Mouse (Mus musculus): Measurements from ENCODE around the gene Adarb1. TPM values are rescaled to one million over a fixed set of nuclear protein-coding genes. Genes with fewer than 3 reads are reported as not detected.

Adarb1 gene
- polyA plus RNA-seq, 1 experiment from 2014 or later = 18.2 TPM

DNA sequence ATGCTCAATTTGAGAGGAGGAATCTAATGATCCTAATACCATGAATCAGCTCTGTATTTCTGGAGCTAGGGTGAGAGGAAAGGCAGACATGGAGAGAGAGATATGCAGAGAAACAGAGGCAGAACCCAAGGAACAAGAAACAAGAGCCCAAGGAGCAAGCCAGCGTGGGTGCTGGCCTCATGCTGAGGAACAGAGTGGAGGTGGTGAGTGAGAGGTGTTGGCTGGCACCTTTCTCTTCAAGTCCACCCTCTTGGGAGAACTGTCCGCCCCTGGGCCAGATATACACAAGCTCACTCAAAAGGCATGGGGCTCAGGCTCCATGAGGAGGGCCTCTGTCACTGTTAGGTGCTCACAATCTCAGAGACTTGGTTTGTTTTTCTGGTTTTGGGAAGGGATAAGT, 52.9 kb downstream of the Adarb1 start:
- Histone ChIP-seq H3K4me3 (ENCODE audit: low read depth, low read length) (no peak overlapping the region), H3K27me3 (ENCODE audit: control insufficient read depth, insufficient read depth, low read depth, low read length) (no peaks in the 10 kb centered on the region), H3K27ac (ENCODE audit: low read length) (no peak overlapping the region), H3K9me3 (replicated peaks; ENCODE audit: control insufficient read depth, low read length, poor library complexity, severe bottlenecking) (no peaks in the 10 kb centered on the region), H3K36me3 (ENCODE audit: control insufficient read depth, insufficient read depth, low read length) (no peaks in the 10 kb centered on the region), H3K9ac (ENCODE audit: low read depth, low read length) (no peak overlapping the region), H3K4me1 (ENCODE audit: control insufficient read depth, insufficient read depth, low read length) (no peaks in the 10 kb centered on the region), H3K4me2 (ENCODE audit: low read length) (no peak overlapping the region)
- 91% methylated on average over 2 of the region's 2 CpGs for WGBS
- no peak for ATAC-seq

DNA sequence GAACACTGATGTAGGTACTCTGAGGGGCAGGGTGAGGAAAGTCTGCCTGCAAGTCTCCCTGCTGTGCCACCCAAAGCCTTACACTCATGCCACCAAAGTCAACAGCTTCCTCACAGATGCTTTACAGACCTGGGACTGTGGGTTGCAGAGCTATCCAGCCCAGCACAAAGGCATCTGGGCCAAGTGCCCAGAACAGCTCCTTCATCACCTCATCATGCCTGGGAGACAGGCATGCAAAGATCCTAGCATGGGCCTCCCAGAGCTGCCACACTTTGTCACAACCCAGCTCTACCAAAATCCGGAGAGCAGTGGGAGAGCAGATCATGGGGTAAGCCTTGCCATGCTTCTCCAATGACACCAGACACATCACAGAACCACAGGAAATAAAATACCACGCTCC, 57.6 kb downstream of the Adarb1 start:
- no peaks in the 10 kb centered on the region for H3K36me3 ChIP-seq (ENCODE audit: control insufficient read depth, insufficient read depth, low read length)
- H3K4me2 ChIP-seq (ENCODE audit: low read length) = no peak overlapping the region
- H3K4me3 ChIP-seq (ENCODE audit: low read depth, low read length) = no peak overlapping the region
- H3K9ac ChIP-seq (ENCODE audit: low read depth, low read length) = no peak overlapping the region
- 91% methylated on average over 2 of the region's 2 CpGs for WGBS
- H3K27ac ChIP-seq (ENCODE audit: low read length) = no peak overlapping the region
- ATAC-seq = no peak
- H3K27me3 ChIP-seq (ENCODE audit: control insufficient read depth, insufficient read depth, low read depth, low read length) = no peaks in the 10 kb centered on the region
- no peaks in the 10 kb centered on the region for H3K4me1 ChIP-seq (ENCODE audit: control insufficient read depth, insufficient read depth, low read length)
- no peaks in the 10 kb centered on the region for H3K9me3 ChIP-seq (replicated peaks; ENCODE audit: control insufficient read depth, low read length, poor library complexity, severe bottlenecking)

DNA sequence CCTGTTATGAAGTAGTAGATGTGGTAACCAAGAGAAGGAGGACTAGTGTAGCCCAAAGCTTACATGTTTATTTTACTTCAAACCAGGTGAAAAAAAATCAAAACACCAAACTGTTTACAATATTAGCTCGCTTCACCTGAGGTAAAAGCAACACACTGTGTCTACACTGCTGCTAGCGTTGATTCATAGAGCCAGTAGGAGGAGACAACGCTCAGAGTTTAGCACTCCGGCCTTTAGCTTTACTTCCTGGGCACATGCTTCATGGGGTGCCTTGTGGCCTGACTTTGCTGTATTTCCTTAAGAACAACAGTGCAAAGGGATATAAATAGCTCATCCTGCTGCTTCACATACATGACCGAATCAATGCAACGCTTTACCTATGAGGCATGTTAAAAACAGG, 60.1 kb downstream of the Adarb1 start:
- Histone ChIP-seq H3K27ac (ENCODE audit: low read length) (no peak overlapping the region), H3K4me1 (ENCODE audit: control insufficient read depth, insufficient read depth, low read length) (no peaks in the 10 kb centered on the region), H3K27me3 (ENCODE audit: control insufficient read depth, insufficient read depth, low read depth, low read length) (no peaks in the 10 kb centered on the region), H3K4me2 (ENCODE audit: low read length) (no peak overlapping the region), H3K9me3 (replicated peaks; ENCODE audit: control insufficient read depth, low read length, poor library complexity, severe bottlenecking) (no peaks in the 10 kb centered on the region), H3K36me3 (ENCODE audit: control insufficient read depth, insufficient read depth, low read length) (no peaks in the 10 kb centered on the region), H3K9ac (ENCODE audit: low read depth, low read length) (no peak overlapping the region), H3K4me3 (ENCODE audit: low read depth, low read length) (no peak overlapping the region)
- 91% methylated on average over 6 of the region's 6 CpGs for WGBS
- ATAC-seq = no peak

DNA sequence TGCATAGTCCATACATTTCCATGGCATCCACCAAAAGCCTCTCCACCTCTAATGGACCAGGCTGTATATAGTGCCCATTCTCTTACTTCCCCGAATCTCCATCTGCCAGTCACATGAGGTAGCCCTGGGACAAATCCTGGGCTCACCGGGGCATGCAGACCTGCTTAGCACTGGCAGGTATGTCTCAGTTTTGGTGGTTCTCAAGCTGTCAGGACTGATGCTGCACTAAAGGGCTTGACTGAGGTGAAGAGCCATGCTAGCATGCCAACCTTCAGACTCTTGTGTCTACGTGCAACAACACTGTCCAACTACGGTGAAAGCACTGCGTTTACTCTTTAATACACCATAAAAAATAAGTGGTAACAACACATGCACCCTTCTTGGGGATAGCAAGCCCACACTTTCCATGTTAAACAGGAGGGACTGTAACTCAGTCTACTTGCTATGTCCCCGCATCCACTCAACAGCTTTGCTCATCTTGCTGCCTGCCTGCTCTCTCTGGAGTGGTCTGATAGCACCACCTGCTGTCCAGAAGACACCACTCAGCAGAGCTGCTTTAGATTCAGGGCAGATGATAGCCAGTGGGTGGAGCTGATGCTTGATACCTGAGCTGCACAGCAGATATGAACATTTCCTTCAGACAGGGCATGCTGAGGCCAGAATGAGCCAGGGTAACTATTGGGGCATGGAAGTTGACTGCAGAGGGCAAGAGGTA, 64.9 kb downstream of the Adarb1 start:
- Histone ChIP-seq H3K27me3 (ENCODE audit: control insufficient read depth, insufficient read depth, low read depth, low read length) (no peaks in the 10 kb centered on the region), H3K36me3 (ENCODE audit: control insufficient read depth, insufficient read depth, low read length) (no peaks in the 10 kb centered on the region), H3K9me3 (replicated peaks; ENCODE audit: control insufficient read depth, low read length, poor library complexity, severe bottlenecking) (no peaks in the 10 kb centered on the region), H3K9ac (ENCODE audit: low read depth, low read length) (no peak overlapping the region), H3K4me1 (ENCODE audit: control insufficient read depth, insufficient read depth, low read length) (no peaks in the 10 kb centered on the region), H3K4me3 (ENCODE audit: low read depth, low read length) (no peak overlapping the region), H3K4me2 (ENCODE audit: low read length) (no peak overlapping the region), H3K27ac (ENCODE audit: low read length) (no peak overlapping the region)
- peak; percentile 90 for ATAC-seq
- 83% methylated on average over 6 of the region's 6 CpGs for WGBS

DNA sequence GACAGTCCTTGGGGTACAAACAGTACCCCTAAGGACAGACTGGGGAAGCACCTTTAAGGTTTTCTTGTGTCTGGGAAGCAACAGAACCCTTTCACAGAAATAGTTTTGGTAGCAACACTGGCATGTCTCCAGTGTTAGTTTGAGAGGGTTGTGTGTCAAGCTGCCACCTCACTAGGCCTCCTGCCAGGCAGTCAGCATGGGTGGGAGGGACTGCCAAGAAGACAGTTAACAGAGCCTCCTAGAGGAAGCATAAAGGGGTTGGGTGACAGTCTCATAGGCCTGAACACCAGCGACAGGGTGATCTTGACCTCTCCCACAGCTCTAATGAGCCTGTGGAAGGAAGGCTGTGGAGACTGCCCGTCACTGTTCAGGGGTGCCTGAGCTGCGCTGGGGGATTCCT, 75.2 kb downstream of the Adarb1 start:
- Histone ChIP-seq H3K4me3 (ENCODE audit: low read depth, low read length) (no peak overlapping the region), H3K4me2 (ENCODE audit: low read length) (no peak overlapping the region), H3K27me3 (ENCODE audit: control insufficient read depth, insufficient read depth, low read depth, low read length) (no peaks in the 10 kb centered on the region), H3K27ac (ENCODE audit: low read length) (no peak overlapping the region), H3K4me1 (ENCODE audit: control insufficient read depth, insufficient read depth, low read length) (peaks cover 16% of the 10 kb centered on the region), H3K9ac (ENCODE audit: low read depth, low read length) (no peak overlapping the region), H3K9me3 (replicated peaks; ENCODE audit: control insufficient read depth, low read length, poor library complexity, severe bottlenecking) (no peaks in the 10 kb centered on the region), H3K36me3 (ENCODE audit: control insufficient read depth, insufficient read depth, low read length) (no peaks in the 10 kb centered on the region)
- ATAC-seq = no peak
- 78% methylated on average over 3 of the region's 3 CpGs for WGBS

DNA sequence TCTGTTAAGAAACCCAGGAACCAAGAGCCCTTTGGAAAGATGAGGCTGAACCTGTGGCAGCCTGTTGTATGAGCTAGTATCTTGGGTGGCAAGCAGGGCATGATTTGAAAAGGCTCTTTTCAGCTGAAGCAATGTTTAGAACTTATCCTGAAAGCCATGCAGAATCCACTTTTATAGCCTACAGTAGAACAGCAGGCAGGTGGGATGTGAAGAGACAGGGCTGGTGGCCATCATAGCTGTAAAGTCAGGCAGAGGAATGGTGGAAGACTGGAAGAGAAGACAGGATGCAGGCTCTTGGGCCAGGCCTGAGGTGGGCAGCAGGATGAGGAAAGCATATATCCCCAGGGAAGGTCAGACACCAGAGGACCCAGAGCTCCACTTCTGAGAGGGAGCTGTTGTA, 76.4 kb downstream of the Adarb1 start:
- no peak for ATAC-seq
- Histone ChIP-seq H3K9ac (ENCODE audit: low read depth, low read length) (no peak overlapping the region), H3K27me3 (ENCODE audit: control insufficient read depth, insufficient read depth, low read depth, low read length) (no peaks in the 10 kb centered on the region), H3K36me3 (ENCODE audit: control insufficient read depth, insufficient read depth, low read length) (no peaks in the 10 kb centered on the region), H3K4me3 (ENCODE audit: low read depth, low read length) (no peak overlapping the region), H3K4me2 (ENCODE audit: low read length) (no peak overlapping the region), H3K27ac (ENCODE audit: low read length) (no peak overlapping the region), H3K9me3 (replicated peaks; ENCODE audit: control insufficient read depth, low read length, poor library complexity, severe bottlenecking) (no peaks in the 10 kb centered on the region), H3K4me1 (ENCODE audit: control insufficient read depth, insufficient read depth, low read length) (peaks cover 16% of the 10 kb centered on the region)

DNA sequence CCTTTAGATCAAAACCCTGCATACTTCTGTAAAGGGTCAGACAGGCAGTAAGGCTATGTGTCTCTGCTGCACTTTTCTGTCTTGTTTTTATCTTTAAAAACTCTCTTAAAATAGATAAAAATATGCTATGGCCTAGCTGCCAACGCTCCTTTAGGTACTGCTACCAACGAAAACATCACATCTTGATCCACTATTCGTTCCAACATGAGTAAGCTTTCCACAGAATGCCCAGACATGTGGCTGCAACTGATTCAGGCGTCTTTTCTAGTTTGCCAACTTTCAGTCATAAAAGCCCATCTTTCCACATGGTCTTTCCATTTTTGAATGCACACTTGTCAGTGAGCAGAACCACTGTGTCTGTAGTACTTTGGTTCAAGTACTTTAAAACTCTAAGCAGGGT, 77.0 kb downstream of the Adarb1 start:
- 91% methylated on average over 4 of the region's 4 CpGs for WGBS
- H3K4me3 ChIP-seq (ENCODE audit: low read depth, low read length) = no peak overlapping the region

DNA sequence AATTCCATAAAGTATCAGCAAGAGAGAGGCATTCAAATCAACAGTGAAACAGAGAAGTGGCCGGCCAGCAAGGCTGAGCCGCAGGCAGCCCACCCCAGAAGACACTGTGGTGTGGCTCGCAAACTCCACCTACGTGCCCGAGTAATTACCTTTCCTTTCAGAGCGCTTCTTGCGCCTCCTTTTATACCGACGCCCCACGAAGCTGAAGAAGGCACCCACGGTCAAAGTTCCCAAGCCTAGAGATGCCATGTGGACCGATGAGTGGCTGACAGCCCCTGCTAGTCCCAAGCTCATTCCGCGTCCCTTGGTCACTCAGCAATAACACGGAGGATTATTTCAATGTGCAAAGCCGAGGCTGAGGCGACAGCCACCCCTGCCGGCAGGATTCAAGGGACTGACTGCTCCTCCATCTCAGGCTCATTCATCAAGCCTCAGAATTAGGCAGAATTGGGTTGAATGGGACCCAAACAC, 78.2 kb downstream of the Adarb1 start:
- H3K4me1 ChIP-seq (ENCODE audit: control insufficient read depth, insufficient read depth, low read length) = peaks cover 16% of the 10 kb centered on the region
- peak overlapping the region; percentile 49 for H3K27ac ChIP-seq (ENCODE audit: low read length)
- no peaks in the 10 kb centered on the region for H3K27me3 ChIP-seq (ENCODE audit: control insufficient read depth, insufficient read depth, low read depth, low read length)
- 4% methylated on average over 18 of the region's 18 CpGs for WGBS
- no peaks in the 10 kb centered on the region for H3K9me3 ChIP-seq (replicated peaks; ENCODE audit: control insufficient read depth, low read length, poor library complexity, severe bottlenecking)
- H3K36me3 ChIP-seq (ENCODE audit: control insufficient read depth, insufficient read depth, low read length) = no peaks in the 10 kb centered on the region
- H3K4me3 ChIP-seq (ENCODE audit: low read depth, low read length) = peak overlapping the region; percentile 43
- H3K9ac ChIP-seq (ENCODE audit: low read depth, low read length) = peak overlapping the region; percentile 59
- ATAC-seq = peak; percentile 83
- peak overlapping the region; percentile 75 for H3K4me2 ChIP-seq (ENCODE audit: low read length)

More for the DNA sequence above, 77.0 kb downstream of the Adarb1 start:
- Histone ChIP-seq H3K9ac (ENCODE audit: low read depth, low read length) (no peak overlapping the region), H3K27ac (ENCODE audit: low read length) (no peak overlapping the region), H3K4me1 (ENCODE audit: control insufficient read depth, insufficient read depth, low read length) (peaks cover 16% of the 10 kb centered on the region), H3K27me3 (ENCODE audit: control insufficient read depth, insufficient read depth, low read depth, low read length) (no peaks in the 10 kb centered on the region), H3K36me3 (ENCODE audit: control insufficient read depth, insufficient read depth, low read length) (no peaks in the 10 kb centered on the region), H3K9me3 (replicated peaks; ENCODE audit: control insufficient read depth, low read length, poor library complexity, severe bottlenecking) (no peaks in the 10 kb centered on the region), H3K4me2 (ENCODE audit: low read length) (no peak overlapping the region)
- no peak for ATAC-seq

DNA sequence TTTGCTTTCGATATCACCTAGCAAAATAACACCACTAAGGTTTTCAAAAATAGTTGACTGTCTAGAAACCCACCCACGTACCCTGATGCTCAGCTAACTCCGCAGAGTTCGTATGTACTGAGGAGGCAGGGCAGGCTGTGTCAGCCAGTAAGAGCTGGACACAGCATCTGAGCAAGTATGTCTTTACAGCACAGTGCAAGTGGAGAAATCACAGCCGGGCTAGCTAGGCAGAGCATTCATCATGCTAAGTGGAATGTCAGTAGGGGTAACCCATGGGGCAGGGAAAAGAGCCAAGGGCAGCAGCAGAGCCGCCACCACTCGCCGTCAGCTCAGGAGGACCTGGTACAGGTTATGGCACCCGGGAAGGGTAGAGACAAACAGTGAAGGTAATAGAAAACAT, 84.6 kb downstream of the Adarb1 start:
- Histone ChIP-seq H3K27me3 (ENCODE audit: control insufficient read depth, insufficient read depth, low read depth, low read length) (no peaks in the 10 kb centered on the region), H3K4me3 (ENCODE audit: low read depth, low read length) (no peak overlapping the region), H3K27ac (ENCODE audit: low read length) (no peak overlapping the region), H3K4me1 (ENCODE audit: control insufficient read depth, insufficient read depth, low read length) (no peaks in the 10 kb centered on the region), H3K4me2 (ENCODE audit: low read length) (no peak overlapping the region), H3K36me3 (ENCODE audit: control insufficient read depth, insufficient read depth, low read length) (no peaks in the 10 kb centered on the region), H3K9ac (ENCODE audit: low read depth, low read length) (no peak overlapping the region), H3K9me3 (replicated peaks; ENCODE audit: control insufficient read depth, low read length, poor library complexity, severe bottlenecking) (no peaks in the 10 kb centered on the region)
- WGBS = 86% methylated on average over 9 of the region's 9 CpGs
- no peak for ATAC-seq

Measured in midbrain, embryonic 16.5 days (tissue).